Mouse (Mus musculus) G1E (cell line): Measurements from ENCODE around the gene Tubg2.

Experiments
- CTCF ChIP-seq: IDR thresholded peaks from 2 replicates; pipeline ENCODE4 v1.5.1; 2012; ENCODE audit warnings: low read depth, low read length, inconsistent platforms, mixed read lengths
- GATA2 ChIP-seq: IDR thresholded peaks from 2 replicates; pipeline ENCODE4 v1.6.1; 2012; ENCODE audit warnings: low read depth, low read length, inconsistent platforms, borderline replicate concordance

DNA sequence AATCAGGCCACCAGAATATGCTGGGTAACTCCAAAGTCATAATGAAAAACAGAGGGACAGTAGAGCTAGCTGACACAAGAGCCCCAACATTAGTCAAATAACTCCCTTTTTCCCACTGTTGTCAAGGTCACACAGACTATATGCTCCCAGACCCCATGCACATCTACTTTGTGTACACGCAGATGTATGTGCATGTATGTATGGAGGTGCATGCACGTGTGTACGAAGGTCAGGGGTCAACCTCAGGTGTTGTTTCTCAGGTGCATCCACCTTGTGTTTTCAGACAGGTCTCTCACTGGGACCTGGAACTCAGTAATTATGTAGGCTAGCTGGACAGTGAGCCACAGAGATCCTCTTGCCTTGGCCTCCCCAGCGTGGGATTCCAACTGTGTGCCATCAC is 29.7 kb downstream of the Tubg2 start:
- TF ChIP-seq GATA2 (no peak), CTCF (no peak)
